Mouse (Mus musculus) embryonic fibroblast, embryonic 13.5 days (primary cell): ENCODE data around the gene Pex6.

ENCODE experiments used
- CTCF ChIP-seq: IDR thresholded peaks from 2 replicates; pipeline ENCODE4 v1.5.1; 2011; ENCODE audit warnings: mild to moderate bottlenecking, control low read depth, low read length, moderate library complexity, borderline replicate concordance; ENCODE audit not compliant: insufficient read depth
- POLR2A ChIP-seq: IDR thresholded peaks from 2 replicates; pipeline ENCODE4 v1.6.1; 2011; ENCODE audit warnings: low read depth, mild to moderate bottlenecking, control low read depth, low read length, moderate library complexity

DNA sequence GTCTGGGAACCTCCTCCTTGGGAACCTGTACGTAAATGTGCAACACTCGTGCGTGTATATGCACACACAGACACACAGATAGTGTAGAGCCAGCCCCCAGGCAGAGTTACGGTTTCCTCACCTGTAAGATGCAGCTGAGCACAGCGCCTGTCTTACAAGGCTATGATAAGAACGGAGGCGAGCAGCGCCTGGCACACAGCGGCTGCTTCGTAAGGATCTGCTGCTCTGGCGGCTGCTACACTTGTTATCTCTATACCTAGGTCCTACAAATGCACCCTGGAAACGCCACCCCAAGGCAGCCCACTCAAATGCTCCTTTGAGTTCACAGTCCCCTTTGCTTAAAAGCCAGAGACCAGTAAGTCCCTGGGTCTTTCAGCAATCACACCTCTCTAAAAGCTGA lies 20.6 kb upstream of the Pex6 start:
- TF ChIP-seq CTCF: no peak
- no peak for TF ChIP-seq POLR2A
